Mouse (Mus musculus) hindbrain, postnatal 0 days (tissue): ENCODE measurements at regions not wholly inside any gene's neighbourhood (a gene's known extent, or its start where the extent isn't known, plus 50 kb on each side); places are given as distances from the start of the nearest gene placed in this dataset.

Experiments
- ATAC-seq: fragments of 200-750 bp; cut with Nextera tagmentation; 2 replicates; pipeline ENCODE4 v1.8.0; 2017; ENCODE audit warnings: mild to moderate bottlenecking, moderate TSS enrichment, moderate library complexity
- DNase-seq: peaks from one replicate; pipeline ENCODE4 v3.0.0-alpha.2; 2015; ENCODE audit warnings: low spot score
- H3K27ac ChIP-seq: fragments of 300-500 bp; sonication (generic); 2 replicates; pipeline ENCODE4 v1.5.1; 2014; ENCODE audit warnings: mild to moderate bottlenecking
- H3K27me3 ChIP-seq: fragments of 300-500 bp; sonication (generic); 2 replicates; pipeline ENCODE4 v1.6.1; 2014; ENCODE audit warnings: low read length, mixed read lengths; ENCODE audit not compliant: insufficient read depth
- H3K36me3 ChIP-seq: fragments of 300-500 bp; sonication (generic); 2 replicates; pipeline ENCODE4 v1.6.1; 2014; ENCODE audit warnings: low read length, mixed read lengths; ENCODE audit not compliant: insufficient read depth
- H3K4me1 ChIP-seq: fragments of 300-500 bp; sonication (generic); 2 replicates; pipeline ENCODE4 v1.6.1; 2014; ENCODE audit warnings: antibody characterized with exemption, low read length, mixed read lengths; ENCODE audit not compliant: insufficient read depth
- H3K4me2 ChIP-seq: fragments of 300-500 bp; sonication (generic); 2 replicates; pipeline ENCODE4 v1.6.1; 2014; ENCODE audit warnings: low read depth, mild to moderate bottlenecking, low read length, moderate library complexity, mixed read lengths
- H3K4me3 ChIP-seq: fragments of 300-500 bp; sonication (generic); 2 replicates; pipeline ENCODE4 v1.5.1; 2014; ENCODE audit warnings: low read length
- H3K9ac ChIP-seq: fragments of 300-500 bp; sonication (generic); replicated peaks from 2 replicates; pipeline ENCODE4 v1.6.1; 2014; ENCODE audit warnings: mild to moderate bottlenecking, low read length, moderate library complexity, mixed read lengths
- H3K9me3 ChIP-seq: fragments of 300-500 bp; sonication (generic); 2 replicates; pipeline ENCODE4 v1.6.1; 2016; ENCODE audit warnings: low read length, mixed read lengths
- CTCF ChIP-seq: IDR thresholded peaks from 2 replicates; pipeline ENCODE4 v1.5.1; 2016; ENCODE audit warnings: antibody characterized with exemption, control low read depth, low read depth
- WGBS: fragments of 180-500 bp; shearing (Covaris S2); extraction: QIAGEN DNeasy Blood & Tissue Kit; methylation state at CpG from one replicate; pipeline ENCODE4 v1.1.7; 2014; 5-methylcytosine and 5-hydroxymethylcytosine counted together

DNA sequence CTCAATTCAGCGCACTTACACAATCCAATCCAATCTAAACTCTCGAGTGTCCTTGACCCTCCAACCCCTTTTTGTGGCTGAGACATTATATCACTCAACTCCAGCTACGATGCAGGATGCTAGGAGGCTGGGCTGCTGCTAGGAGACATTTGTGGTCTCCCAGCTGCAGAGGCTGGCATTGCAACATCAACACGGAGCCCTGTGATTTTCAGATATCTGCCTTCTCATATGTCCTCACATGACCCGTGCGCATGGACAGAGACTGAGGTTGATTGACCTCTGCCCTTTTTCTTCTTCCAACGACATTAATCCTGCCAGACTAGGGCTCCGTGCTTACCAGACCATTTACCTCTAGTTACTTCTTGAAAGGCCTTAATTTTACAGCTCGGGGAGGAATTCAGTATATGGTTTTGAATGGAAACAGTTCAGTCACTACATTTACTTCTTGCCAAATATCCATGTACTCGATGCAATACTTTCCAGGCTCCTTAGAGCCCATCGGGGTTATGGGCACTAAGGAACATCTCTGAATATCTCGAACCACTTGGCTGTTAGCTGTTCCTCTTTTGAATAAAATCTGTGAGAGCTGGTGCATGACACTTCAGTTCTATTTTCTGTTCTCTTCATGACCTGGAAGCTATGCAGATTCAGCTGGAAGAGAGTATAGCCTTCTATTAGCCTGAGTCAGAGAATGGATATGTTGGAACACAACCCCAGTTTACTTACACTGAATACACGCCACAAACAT lies 52.0 kb upstream of the Tlk1 start:
- H3K36me3 ChIP-seq: no peaks in the 10 kb centered on the region
- no peak for ATAC-seq
- no peak overlapping the region for H3K4me2 ChIP-seq
- no peak overlapping the region for H3K9ac ChIP-seq
- no peak overlapping the region for H3K27ac ChIP-seq
- H3K9me3 ChIP-seq: no peaks in the 10 kb centered on the region
- WGBS: 84% methylated on average over 13 of the region's 13 CpGs
- DNase-seq: no peak
- H3K4me1 ChIP-seq: no peaks in the 10 kb centered on the region
- no peaks in the 10 kb centered on the region for H3K27me3 ChIP-seq
- no peak for TF ChIP-seq CTCF
- H3K4me3 ChIP-seq: no peak overlapping the region

DNA sequence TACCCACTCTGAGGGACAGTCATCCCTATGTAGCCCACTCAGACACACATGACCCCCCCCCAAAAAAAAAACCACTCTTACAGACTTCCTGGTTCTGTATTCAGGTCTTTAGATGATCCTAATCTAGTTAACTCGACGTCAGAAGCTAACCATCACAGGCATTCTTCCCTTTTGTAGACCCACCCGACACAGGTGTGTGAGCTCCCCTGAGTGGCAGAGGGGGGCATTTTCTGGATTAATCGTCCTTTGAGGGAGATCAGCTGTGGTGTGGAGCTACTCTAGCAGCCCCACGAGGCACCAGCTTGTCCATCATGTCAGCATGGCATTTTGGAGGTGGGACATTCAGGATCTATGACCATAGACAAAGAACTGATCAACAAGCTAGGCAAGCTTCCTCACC lies 50.7 kb upstream of the Tlk1 start:
- no peak overlapping the region for H3K9ac ChIP-seq
- H3K36me3 ChIP-seq: no peaks in the 10 kb centered on the region
- no peak overlapping the region for H3K27ac ChIP-seq
- no peaks in the 10 kb centered on the region for H3K4me1 ChIP-seq
- ATAC-seq (no peak), DNase-seq (no peak)
- WGBS: 81% methylated on average over 5 of the region's 5 CpGs
- H3K4me3 ChIP-seq: no peak overlapping the region
- H3K27me3 ChIP-seq: no peaks in the 10 kb centered on the region
- H3K4me2 ChIP-seq: no peak overlapping the region
- H3K9me3 ChIP-seq: no peaks in the 10 kb centered on the region
- no peak for TF ChIP-seq CTCF
